Mouse (Mus musculus) layer of hippocampus, adult 8-10 months (tissue): ENCODE data around the gene Tlr9. TPM values are rescaled to one million over a fixed set of nuclear protein-coding genes. Genes with fewer than 3 reads are reported as not detected.

ENCODE experiments used
- DNase-seq, 2 experiments: peaks; one replicate each; pipeline ENCODE4 v3.0.0; 2022; ENCODE audit warnings: low spot score in 2 of 2
- microRNA-seq, 2 experiments: library from miRNA; unstranded; fragments of <30 nt; microRNA quantifications; one replicate each; pipeline ENCODE4 v1.2.0; 2022
- total RNA-seq, 4 experiments: library from RNA; stranded (reverse); gene quantifications; 2 replicates each; pipeline ENCODE4 v1.2.4; 2022

The Tlr9 gene
- total RNA-seq, 4 experiments from 2014 or later, result 0.94 to 3.2 (median 2.1) TPM

DNA sequence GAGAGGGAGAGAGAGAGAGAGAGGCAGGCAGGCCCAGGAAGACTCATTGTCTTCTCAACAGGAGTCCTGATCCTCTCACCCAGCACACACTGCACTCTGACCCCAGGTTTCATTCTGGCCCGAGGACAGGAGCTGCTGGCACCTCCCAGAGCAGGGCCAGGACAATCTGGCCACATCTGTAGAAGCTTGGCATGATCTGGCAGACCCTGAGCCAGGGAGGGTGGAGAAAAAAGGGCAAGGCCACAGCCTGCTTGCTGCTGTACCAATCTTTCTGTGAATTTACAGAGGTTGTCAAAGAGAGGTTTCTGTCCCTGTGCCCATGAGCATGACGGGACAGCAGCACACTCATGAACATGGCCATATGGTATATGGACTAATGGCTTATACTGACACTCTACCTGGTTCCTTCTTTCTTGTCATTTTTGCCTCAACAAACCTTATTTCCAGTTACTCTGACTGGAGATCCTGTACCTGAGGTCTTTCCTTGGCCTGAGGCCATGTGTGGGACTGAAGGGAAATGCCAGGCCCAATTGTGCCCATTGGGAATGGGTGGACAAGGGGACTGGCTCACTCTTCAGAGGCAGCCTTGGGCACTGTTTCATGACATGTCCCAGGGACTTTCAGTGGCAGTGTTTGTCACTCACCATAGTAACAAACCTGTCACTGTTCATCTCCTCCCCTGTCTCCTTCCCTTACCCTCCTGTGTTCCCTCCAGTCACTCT, 44.7 kb downstream of the Tlr9 start:
- no peak for DNase-seq

DNA sequence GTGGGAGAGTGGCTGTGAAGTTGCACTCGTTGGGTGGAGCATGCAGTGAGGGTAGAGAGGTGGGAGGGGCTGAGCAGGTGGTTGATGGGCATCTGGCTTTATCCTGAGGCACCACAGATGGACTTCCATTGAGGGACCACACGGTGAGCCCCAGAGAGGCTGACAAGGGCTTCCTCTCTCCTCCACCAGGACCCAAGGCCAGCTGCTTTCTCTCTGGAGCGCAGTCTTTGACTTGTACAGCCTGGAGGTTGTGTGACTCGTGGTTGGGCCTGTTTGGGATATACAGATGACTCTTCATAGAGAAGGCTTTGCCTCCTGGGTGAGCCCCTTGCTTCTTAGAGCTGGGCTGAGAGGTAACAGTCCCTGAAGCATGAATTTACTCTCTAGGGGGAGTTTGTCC, 46.0 kb downstream of the Tlr9 start:
- no peak for DNase-seq

DNA sequence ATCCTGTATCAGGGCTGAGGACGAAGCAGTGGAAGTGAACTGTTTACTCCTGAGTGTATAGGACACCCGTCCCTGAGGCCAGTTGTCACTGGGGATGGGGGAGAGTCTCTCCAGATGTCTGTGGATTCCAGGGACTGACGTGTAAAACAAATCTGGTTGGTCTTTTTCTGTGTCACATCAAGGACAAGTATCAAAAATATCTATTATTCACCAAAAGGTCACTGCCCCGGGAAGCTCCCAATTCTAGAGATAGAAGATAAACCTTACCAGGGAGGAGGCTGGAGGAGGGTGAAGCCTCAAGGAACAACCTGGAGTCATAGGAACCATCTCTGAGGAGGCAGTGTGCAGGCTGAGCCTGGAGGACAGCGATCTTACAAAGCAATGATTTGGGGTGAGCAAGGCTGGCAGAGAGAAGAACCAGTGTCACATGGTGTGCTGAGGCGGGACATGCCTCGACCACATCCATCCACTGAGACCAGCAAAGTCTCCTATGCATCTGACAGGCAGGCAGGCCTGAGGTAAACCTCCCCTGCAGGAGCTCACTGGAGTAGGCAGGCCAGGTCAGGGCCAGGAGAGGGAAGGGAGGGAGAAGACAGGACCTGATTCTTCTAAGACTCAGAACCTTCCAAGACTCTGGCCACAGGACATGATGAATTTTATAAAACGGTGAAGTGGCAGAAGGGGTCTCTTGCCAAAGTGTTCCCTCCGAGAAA, 46.8 kb downstream of the Tlr9 start:
- no peak for DNase-seq

DNA sequence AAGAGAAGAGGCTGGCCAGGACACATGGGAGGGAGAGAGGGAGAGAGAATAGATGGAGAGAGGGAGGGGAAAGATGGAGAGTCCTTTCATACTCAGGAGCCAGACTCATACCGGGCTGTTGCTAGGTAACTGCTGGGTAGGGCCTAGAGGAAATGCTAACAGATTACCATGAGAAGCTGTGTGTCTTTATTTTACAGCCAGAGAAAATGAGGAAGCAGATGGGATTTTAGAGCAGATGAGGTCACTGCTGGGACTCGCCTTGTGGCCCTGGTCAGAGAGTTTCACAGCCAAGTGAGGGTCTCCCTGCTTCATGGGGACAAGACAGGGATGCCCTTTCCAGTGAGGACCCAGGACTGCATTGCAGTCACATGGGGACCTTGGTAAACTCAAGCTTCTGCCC, 47.5 kb downstream of the Tlr9 start:
- peak in 1 of 2 experiments; percentile 24 for DNase-seq

DNA sequence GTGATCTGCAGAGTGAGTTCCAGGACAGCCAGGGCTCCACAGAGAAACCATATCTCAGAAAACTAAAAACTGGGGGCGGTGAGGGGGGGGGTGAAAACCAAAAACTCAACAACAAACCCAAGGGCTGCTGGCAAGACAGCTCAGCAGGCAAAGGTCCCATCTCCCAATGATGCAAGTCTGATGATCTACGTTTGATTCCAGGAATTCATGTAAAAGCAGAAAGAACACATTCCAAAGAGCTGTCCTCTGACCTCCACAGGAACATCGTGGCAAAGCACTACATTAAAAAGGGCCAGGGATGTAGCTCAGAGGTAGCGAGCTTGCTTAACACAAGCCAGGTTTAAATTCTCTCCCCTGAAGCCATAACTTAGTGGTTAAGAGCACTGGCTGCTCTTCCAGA, 48.3 kb downstream of the Tlr9 start:
- DNase-seq, result no peak

DNA sequence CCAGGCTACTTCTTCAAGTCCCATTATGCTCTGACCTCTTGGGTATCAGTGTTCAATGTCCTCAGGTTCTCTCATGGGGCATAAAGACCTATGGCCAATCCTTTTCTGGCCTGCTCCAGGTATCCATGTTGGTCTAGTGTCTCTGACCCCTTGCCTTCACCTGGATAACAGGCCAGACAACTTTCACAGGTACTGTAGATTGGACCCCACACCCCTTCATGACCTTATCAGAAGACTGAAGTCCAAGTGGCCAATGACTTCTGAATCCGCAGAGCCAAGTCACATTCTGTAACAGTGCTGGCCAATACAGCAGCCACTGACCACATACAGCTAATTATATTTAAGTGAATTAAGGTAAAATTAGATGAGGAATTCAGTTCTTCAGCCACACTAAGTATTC, 49.9 kb downstream of the Tlr9 start:
- DNase-seq, result no peak

DNA sequence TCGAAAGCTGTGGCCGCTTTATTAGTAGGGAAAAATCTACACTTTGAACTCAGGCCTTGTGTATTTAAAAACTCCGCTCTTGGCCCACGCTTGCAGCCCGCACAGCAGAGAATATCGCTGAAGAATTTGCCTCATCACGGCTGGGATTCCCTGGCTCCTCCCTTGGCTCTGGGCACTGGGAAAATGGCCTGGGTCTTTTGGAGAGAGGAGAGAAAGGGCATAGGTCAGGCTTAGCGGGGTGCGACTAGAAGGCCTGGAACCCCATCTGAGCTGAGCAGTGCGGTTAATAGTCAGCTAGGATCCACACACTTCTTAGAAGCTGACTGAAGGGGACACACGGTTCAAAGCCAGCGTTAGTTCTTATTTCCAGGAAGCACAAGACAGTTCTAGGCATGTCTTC, 50.9 kb downstream of the Tlr9 start:
- no peak for DNase-seq

DNA sequence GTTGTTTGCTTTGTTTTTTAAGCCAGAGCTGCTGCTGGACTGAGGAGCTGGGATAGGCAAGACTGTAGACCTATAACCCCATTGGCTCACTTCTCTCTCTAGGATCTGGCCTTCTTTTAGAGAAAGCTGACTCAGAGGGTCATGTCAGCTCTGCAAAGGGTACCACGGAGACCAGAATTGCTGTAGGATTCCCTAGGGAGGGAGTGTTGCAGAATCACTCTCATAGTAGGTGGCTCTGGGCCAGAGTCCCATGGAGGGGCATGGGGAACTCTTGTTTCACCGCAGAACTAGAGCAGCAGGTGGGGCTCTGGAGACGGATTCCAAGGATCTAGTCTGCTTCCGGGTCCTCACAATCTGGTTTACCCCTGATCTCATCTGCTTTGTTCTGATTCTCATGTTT, 51.4 kb downstream of the Tlr9 start:
- DNase-seq, result no peak

DNA sequence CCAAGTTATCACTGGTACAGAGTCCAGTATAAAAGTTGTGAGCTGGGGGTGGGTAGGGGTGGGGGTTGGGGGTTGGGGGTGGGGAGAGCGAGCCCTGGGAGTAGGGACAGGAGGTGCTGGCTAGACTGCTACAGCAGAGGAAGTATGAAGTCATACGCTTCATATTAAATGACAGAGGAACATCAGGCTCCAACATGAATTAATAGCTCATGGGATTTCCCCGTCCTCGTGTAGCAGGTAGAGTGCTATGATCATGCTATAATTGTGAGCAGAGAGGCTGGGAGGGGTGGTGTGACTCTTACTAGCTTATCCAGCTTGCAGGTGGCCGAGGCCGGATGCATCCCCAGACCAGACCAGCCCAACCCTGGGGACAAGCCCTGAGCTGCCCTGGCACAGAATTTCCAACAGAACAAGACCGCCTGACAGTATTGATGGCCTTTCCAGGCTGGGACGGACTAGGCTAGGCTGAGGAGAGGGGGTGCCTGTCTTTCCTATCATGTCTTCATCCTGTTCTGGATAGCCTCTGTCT, 52.3 kb downstream of the Tlr9 start:
- DNase-seq, result no peak

DNA sequence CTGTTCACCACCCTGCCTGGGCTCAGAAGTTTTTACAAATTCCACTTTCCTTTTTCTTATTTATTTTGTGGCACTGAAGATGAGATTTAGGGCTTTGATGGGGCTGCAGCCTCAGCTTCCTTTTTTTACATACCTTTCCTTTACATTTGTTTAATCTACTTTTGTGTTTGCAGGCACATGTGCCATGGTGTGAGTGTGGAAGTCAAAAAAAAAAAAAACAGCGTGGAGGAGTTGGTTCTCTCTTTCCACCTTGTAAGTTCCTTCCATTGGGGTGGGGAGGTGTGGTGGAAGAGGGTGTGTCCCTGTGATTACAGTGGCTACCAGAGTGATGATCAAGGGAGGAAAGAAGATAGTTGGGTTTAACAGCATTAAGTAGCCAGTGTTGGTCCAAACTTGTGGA, 53.4 kb downstream of the Tlr9 start:
- DNase-seq, result no peak

Small RNAs within 50 kb of the gene (microRNA-seq; reads per million reads assigned to microRNA genes)
- 126,499 to 129,856 reads per million in 2 experiments for gene Mirlet7g

Other genes starting within 250 kb of the Tlr9 start
- 1 to 10 TPM in 3 of 4 experiments, under 1 TPM in 1; 0.68 to 3.9 (median 2.3) TPM for gene Col6a4, start 125.8 kb upstream of the Tlr9 start, total RNA-seq
- 1 to 10 TPM; 3.5 to 6.2 (median 5.9) TPM for gene Glyctk, start 64.5 kb upstream of the Tlr9 start, total RNA-seq
- gene Wdr82, start 51.7 kb upstream of the Tlr9 start, total RNA-seq, result 100 to 1,000 TPM; 109 to 145 (median 125) TPM
- 10 to 100 TPM; 21.7 to 27.4 (median 23.0) TPM for gene Ppm1m, start 22.9 kb upstream of the Tlr9 start, total RNA-seq
- gene Twf2, start 19.5 kb upstream of the Tlr9 start, total RNA-seq, result 10 to 100 TPM; 53.5 to 61.3 (median 56.8) TPM
- gene Alas1, start 26.1 kb downstream of the Tlr9 start, total RNA-seq, result 100 to 1,000 TPM; 146 to 162 (median 156) TPM
- 10 to 100 TPM; 14.7 to 17.7 (median 16.2) TPM for gene Poc1a, start 58.5 kb downstream of the Tlr9 start, total RNA-seq
- gene Dusp7, start 146.0 kb downstream of the Tlr9 start, total RNA-seq, result 10 to 100 TPM; 78.0 to 84.8 (median 80.5) TPM
- 100 to 1,000 TPM; 250 to 295 (median 266) TPM for gene Rpl29, start 206.9 kb downstream of the Tlr9 start, total RNA-seq
- gene Acy1, start 215.7 kb downstream of the Tlr9 start, total RNA-seq, result 10 to 100 TPM; 14.0 to 21.3 (median 15.0) TPM
- gene Abhd14b, start 224.9 kb downstream of the Tlr9 start, total RNA-seq, result 10 to 100 TPM; 14.7 to 17.7 (median 17.0) TPM
- 10 to 100 TPM; 35.6 to 44.4 (median 40.2) TPM for gene Abhd14a, start 225.1 kb downstream of the Tlr9 start, total RNA-seq
- 100 to 1,000 TPM; 186 to 215 (median 199) TPM for gene Pcbp4, start 230.7 kb downstream of the Tlr9 start, total RNA-seq
- gene Gpr62, start 243.3 kb downstream of the Tlr9 start, total RNA-seq, result 10 to 100 TPM in 3 of 4 experiments, 1 to 10 TPM in 1; 9.4 to 12.4 (median 10.6) TPM